Mouse (Mus musculus): ENCODE measurements at regions not wholly inside any gene's neighbourhood (a gene's known extent, or its start where the extent isn't known, plus 50 kb on each side); places are given as distances from the start of the nearest gene placed in this dataset.

DNA sequence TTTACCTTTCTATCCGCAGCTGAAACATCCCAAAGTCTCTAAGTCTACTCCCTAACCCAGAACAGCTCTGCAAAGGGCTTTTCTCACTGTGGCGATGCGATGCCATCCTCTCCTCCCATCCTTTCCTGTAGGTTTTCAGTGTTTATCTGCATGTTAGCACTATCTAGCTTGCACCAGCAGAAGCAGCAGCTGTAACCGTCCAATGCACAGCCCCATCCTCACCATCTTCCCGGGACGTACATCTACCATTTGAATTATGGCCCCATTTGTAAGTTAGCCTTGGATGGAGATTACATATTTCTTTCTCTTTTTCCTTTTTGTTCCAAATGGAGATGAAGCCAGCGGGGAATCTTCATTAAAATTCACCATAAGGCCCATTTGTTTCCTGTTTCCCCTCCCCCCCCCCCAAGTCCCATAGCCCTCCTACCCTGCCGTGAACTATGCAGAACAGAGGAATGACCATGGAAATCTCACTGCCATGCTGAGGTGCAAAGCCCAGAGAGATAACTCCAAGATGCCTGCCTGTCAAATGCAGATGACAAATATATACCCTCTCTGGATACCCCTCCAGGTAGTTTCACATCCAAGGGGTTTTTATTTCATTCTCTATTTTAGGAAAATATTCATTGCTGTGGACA is 525.5 kb upstream of the Id4 start:
- TF ChIP-seq USF1 (IDR thresholded peaks at IDR 0.05; ENCODE audit: low read depth) = no peak
- TF ChIP-seq CTCF (IDR thresholded peaks at IDR 0.05; ENCODE audit: control insufficient read depth, insufficient read depth, insufficient read length) = no peak
- TF ChIP-seq CEBPB (IDR thresholded peaks at IDR 0.05; ENCODE audit: low read depth) = no peak
- no peak for TF ChIP-seq MAX (IDR thresholded peaks at IDR 0.05)

Data from C2C12 (cell line).